Mouse (Mus musculus) forebrain, embryonic 12.5 days (tissue): ENCODE measurements at regions not wholly inside any gene's neighbourhood (a gene's known extent, or its start where the extent isn't known, plus 50 kb on each side); places are given as distances from the start of the nearest gene placed in this dataset.

Experiments
- ATAC-seq: fragments of 200-750 bp; cut with Nextera tagmentation; 2 replicates; pipeline ENCODE4 v1.8.0; 2017; ENCODE audit warnings: moderate TSS enrichment; ENCODE audit not compliant: low FRiP score
- H3K27ac ChIP-seq: fragments of 300-500 bp; sonication (generic); 2 replicates; pipeline ENCODE4 v1.5.1; 2016; ENCODE audit warnings: mild to moderate bottlenecking
- H3K27me3 ChIP-seq: fragments of 300-500 bp; sonication (generic); 2 replicates; pipeline ENCODE4 v1.6.1; 2016; ENCODE audit warnings: mild to moderate bottlenecking
- H3K36me3 ChIP-seq: fragments of 300-500 bp; sonication (generic); replicated peaks from 2 replicates; pipeline ENCODE4 v1.6.1; 2016; ENCODE audit warnings: mild to moderate bottlenecking
- H3K4me1 ChIP-seq: fragments of 300-500 bp; sonication (generic); 2 replicates; pipeline ENCODE4 v1.6.1; 2016
- H3K4me2 ChIP-seq: fragments of 300-500 bp; sonication (generic); 2 replicates; pipeline ENCODE4 v1.6.1; 2016; ENCODE audit warnings: mild to moderate bottlenecking, moderate library complexity
- H3K4me3 ChIP-seq: fragments of 300-500 bp; sonication (generic); replicated peaks from 2 replicates; pipeline ENCODE4 v1.5.1; 2016; ENCODE audit warnings: mild to moderate bottlenecking
- H3K9ac ChIP-seq: fragments of 300-500 bp; sonication (generic); 2 replicates; pipeline ENCODE4 v1.6.1; 2016; ENCODE audit warnings: mild to moderate bottlenecking
- H3K9me3 ChIP-seq: fragments of 300-500 bp; sonication (generic); 2 replicates; pipeline ENCODE4 v1.6.1; 2016
- WGBS: fragments of 180-500 bp; shearing (Covaris S2); methylation state at CpG from one replicate; pipeline ENCODE4 v1.1.7; 2016; 5-methylcytosine and 5-hydroxymethylcytosine counted together

GRCm38 (mm10) chr13:53533738-53534137 lies 60.9 kb upstream of the Msx2 start:
- Histone ChIP-seq H3K27me3 (peaks cover 43% of the 10 kb centered on the region), H3K4me3 (no peak overlapping the region), H3K9ac (no peak overlapping the region), H3K9me3 (no peaks in the 10 kb centered on the region), H3K4me2 (no peak overlapping the region), H3K36me3 (no peaks in the 10 kb centered on the region), H3K27ac (no peak overlapping the region), H3K4me1 (peaks cover 6% of the 10 kb centered on the region; the same call in 1 of the 2 replicates)
- no peak for ATAC-seq
- WGBS = 46% methylated on average over 8 of the region's 8 CpGs

- no peaks in the 10 kb centered on the region for H3K9me3 ChIP-seq
- no peak for ATAC-seq
- H3K4me2 ChIP-seq = no peak overlapping the region
- H3K27me3 ChIP-seq = peaks cover 18% of the 10 kb centered on the region; the same call in 1 of the 2 replicates
- H3K36me3 ChIP-seq = no peaks in the 10 kb centered on the region
- 89% methylated on average over 9 of the region's 9 CpGs for WGBS
- no peak overlapping the region for H3K9ac ChIP-seq
- H3K27ac ChIP-seq = no peak overlapping the region
- H3K4me3 ChIP-seq = no peak overlapping the region
- no peaks in the 10 kb centered on the region for H3K4me1 ChIP-seq
Measured at GRCm38 (mm10) chr13:53526880-53527279, 54.0 kb upstream of the Msx2 start.

- WGBS = 41% methylated on average over 5 of the region's 5 CpGs
- no peak overlapping the region for H3K4me2 ChIP-seq
Measured at GRCm38 (mm10) chr13:53522807-53523206, 49.9 kb upstream of the Msx2 start.

More at GRCm38 (mm10) chr13:53522807-53523206, 49.9 kb upstream of the Msx2 start:
- Histone ChIP-seq H3K4me1 (peaks cover 25% of the 10 kb centered on the region), H3K27ac (no peak overlapping the region), H3K36me3 (no peaks in the 10 kb centered on the region), H3K9me3 (no peaks in the 10 kb centered on the region), H3K4me3 (no peak overlapping the region), H3K9ac (no peak overlapping the region), H3K27me3 (peaks cover 5% of the 10 kb centered on the region; the same call in 1 of the 2 replicates)
- ATAC-seq = no peak
